Mouse (Mus musculus): ENCODE measurements at regions not wholly inside any gene's neighbourhood (a gene's known extent, or its start where the extent isn't known, plus 50 kb on each side); places are given as distances from the start of the nearest gene placed in this dataset.

DNA sequence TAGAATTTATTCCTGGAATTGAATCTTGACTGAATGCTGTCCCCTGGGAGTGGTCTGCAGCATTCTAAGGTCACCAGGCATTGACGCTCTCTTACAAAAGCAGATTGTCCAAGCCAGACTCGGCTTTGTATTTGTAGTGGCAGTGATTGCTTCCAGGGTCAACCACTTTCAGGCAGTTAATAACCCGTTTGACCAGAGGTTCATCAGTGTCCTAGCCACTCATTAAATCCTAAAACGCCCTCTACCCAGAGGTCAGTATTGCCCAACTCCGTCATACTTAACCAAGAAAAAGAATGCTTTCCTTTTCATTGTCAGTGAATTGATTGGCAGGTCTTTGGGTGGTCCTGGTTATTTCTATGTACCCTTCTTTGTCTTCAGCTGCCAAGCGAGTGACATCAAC lies 194.6 kb upstream of the Mctp2 start:
- no peak overlapping the region for H3K4me2 ChIP-seq
- ATAC-seq (ENCODE audit: insufficient read depth) = no peak
- WGBS = 73% methylated on average over 6 of the region's 6 CpGs
- no peak for TF ChIP-seq CTCF (IDR thresholded peaks at IDR 0.05; ENCODE audit: low read depth)
- DNase-seq = no peak
- H3K27me3 ChIP-seq (ENCODE audit: insufficient read depth, low read length) = no peaks in the 10 kb centered on the region
- H3K36me3 ChIP-seq (ENCODE audit: insufficient read depth) = no peaks in the 10 kb centered on the region
- H3K4me1 ChIP-seq (ENCODE audit: insufficient read depth) = no peaks in the 10 kb centered on the region
- no peak overlapping the region for H3K27ac ChIP-seq (ENCODE audit: low read depth)
- no peak overlapping the region for H3K9ac ChIP-seq
- no peaks in the 10 kb centered on the region for H3K9me3 ChIP-seq (ENCODE audit: low read depth, low read length)
- H3K4me3 ChIP-seq (ENCODE audit: low read depth, low read length) = no peak overlapping the region

DNA sequence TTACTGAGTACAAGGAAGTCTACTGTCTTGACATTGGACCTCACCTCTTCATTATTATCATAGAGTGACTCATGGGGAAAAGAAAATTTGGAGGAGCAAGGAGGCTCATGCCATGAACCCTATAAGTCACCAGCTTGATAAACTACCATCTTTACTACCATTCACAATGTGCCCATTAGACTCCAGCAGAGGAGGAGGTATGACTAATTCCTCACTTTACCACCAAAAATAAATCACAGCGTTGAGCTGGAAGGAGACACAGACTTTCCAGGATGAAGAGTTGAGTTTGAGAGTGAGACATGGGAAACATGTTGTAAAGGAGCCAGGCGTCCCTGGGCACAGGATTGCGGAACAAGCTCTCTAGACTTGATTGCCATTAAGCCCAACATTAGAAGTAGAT lies 195.0 kb upstream of the Mctp2 start:
- no peak overlapping the region for H3K27ac ChIP-seq (ENCODE audit: low read depth)
- H3K36me3 ChIP-seq (ENCODE audit: insufficient read depth) = no peaks in the 10 kb centered on the region
- TF ChIP-seq CTCF (IDR thresholded peaks at IDR 0.05; ENCODE audit: low read depth) = no peak
- no peaks in the 10 kb centered on the region for H3K9me3 ChIP-seq (ENCODE audit: low read depth, low read length)
- no peak for ATAC-seq (ENCODE audit: insufficient read depth)
- H3K4me2 ChIP-seq = no peak overlapping the region
- no peak for DNase-seq
- 95% methylated on average over 3 of the region's 3 CpGs for WGBS
- H3K4me3 ChIP-seq (ENCODE audit: low read depth, low read length) = no peak overlapping the region
- no peaks in the 10 kb centered on the region for H3K4me1 ChIP-seq (ENCODE audit: insufficient read depth)
- no peak overlapping the region for H3K9ac ChIP-seq
- H3K27me3 ChIP-seq (ENCODE audit: insufficient read depth, low read length) = no peaks in the 10 kb centered on the region

DNA sequence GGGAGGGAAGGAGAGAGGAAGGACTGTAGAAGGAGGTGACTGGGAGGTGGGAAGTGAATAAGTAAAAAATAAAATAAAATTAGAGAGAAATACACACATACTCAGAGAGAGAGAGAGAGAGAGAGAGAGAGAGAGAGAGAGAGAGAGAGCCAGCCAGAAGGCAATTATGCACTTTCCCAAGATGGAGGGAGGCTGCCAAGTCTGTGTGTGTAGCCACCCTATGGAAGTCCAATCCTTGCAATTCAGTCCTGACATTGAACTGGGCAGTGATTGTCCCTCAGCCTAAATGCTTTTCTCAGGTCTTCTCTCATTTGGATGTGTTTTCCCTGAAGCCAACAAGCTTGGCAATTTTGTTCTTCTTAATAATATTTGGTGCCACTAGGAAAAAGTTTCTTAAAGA lies 197.3 kb upstream of the Mctp2 start:
- TF ChIP-seq CTCF (IDR thresholded peaks at IDR 0.05; ENCODE audit: low read depth) = no peak
- ATAC-seq (ENCODE audit: insufficient read depth) (no peak), DNase-seq (no peak)
- Histone ChIP-seq H3K4me3 (ENCODE audit: low read depth, low read length) (no peak overlapping the region), H3K36me3 (ENCODE audit: insufficient read depth) (no peaks in the 10 kb centered on the region), H3K27me3 (ENCODE audit: insufficient read depth, low read length) (no peaks in the 10 kb centered on the region), H3K4me2 (no peak overlapping the region), H3K4me1 (ENCODE audit: insufficient read depth) (no peaks in the 10 kb centered on the region; the same call in 1 of the 2 replicates), H3K27ac (ENCODE audit: low read depth) (no peak overlapping the region), H3K9me3 (ENCODE audit: low read depth, low read length) (no peaks in the 10 kb centered on the region), H3K9ac (no peak overlapping the region)

DNA sequence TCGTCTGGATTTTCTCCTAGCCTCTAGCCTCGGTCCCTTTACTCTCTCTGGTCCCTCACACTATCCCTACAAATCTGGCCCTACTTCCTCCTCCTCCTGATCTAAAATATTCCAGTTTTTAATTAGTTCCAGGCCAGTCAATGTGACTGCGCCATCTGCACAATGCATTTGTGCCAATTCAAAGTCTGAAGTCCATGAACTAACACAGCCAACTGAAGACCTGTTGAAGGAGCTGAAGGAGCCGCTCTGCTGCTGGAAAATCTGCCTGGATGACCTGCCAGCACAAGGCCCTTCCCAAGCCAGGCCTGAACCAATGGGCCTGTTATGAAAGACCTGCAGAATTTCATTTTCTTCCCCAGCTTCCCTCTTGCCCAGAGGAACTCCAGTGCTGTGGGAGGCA lies 197.9 kb upstream of the Mctp2 start:
- no peaks in the 10 kb centered on the region for H3K9me3 ChIP-seq (ENCODE audit: low read depth, low read length)
- H3K27me3 ChIP-seq (ENCODE audit: insufficient read depth, low read length) = no peaks in the 10 kb centered on the region
- no peak overlapping the region for H3K4me3 ChIP-seq (ENCODE audit: low read depth, low read length)
- H3K36me3 ChIP-seq (ENCODE audit: insufficient read depth) = no peaks in the 10 kb centered on the region
- TF ChIP-seq CTCF (IDR thresholded peaks at IDR 0.05; ENCODE audit: low read depth) = no peak
- no peaks in the 10 kb centered on the region; the same call in 1 of the 2 replicates for H3K4me1 ChIP-seq (ENCODE audit: insufficient read depth)
- H3K4me2 ChIP-seq = no peak overlapping the region
- no peak for DNase-seq
- H3K9ac ChIP-seq = no peak overlapping the region
- H3K27ac ChIP-seq (ENCODE audit: low read depth) = no peak overlapping the region
- ATAC-seq (ENCODE audit: insufficient read depth) = no peak
- WGBS = 84% methylated on average over 4 of the region's 4 CpGs

DNA sequence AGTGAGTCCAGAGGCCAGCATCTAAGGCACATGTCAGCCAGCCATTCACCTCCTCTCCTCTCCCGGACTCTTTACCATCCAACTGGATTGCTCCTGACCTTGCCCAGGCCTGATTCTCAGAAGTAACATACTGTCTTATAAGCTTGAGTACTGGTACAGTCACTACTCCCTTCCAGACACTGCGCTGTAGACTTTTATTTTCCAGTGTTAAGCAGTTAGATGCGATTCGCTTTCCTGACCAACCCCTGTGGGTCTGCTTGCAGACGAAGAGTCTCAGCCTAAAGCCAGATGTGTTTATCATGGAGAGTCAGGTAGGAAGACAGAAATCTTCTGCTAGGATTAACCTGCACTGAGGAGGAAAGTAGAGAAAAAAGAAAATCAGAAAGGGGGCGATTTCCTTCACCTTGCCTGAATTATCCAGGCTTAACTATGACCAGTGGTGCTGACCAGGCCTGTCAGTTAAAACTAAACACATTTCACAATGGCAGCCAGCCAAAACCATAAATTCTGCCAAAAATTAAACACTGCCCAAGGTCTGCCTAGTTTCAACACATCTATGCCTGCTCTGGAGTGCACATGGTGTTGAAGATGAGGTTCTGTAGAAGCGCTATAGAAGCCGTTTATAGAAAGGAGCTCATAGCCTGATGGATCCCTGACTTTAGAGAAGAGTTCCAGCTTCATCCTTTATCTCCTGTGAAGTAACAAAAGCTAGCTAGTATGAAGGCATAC lies 199.5 kb upstream of the Mctp2 start:
- no peaks in the 10 kb centered on the region for H3K27me3 ChIP-seq (ENCODE audit: insufficient read depth, low read length)
- 55% methylated on average over 8 of the region's 8 CpGs for WGBS
- no peaks in the 10 kb centered on the region for H3K9me3 ChIP-seq (ENCODE audit: low read depth, low read length)
- no peak for TF ChIP-seq CTCF (IDR thresholded peaks at IDR 0.05; ENCODE audit: low read depth)
- H3K4me1 ChIP-seq (ENCODE audit: insufficient read depth) = no peaks in the 10 kb centered on the region; the same call in 1 of the 2 replicates
- no peak overlapping the region for H3K4me2 ChIP-seq
- H3K4me3 ChIP-seq (ENCODE audit: low read depth, low read length) = no peak overlapping the region
- DNase-seq = peak; percentile 81
- no peak overlapping the region for H3K9ac ChIP-seq
- no peaks in the 10 kb centered on the region for H3K36me3 ChIP-seq (ENCODE audit: insufficient read depth)
- ATAC-seq (ENCODE audit: insufficient read depth) = peak; percentile 54; the same call in 1 of the 2 replicates
- no peak overlapping the region; the same call in 1 of the 2 replicates for H3K27ac ChIP-seq (ENCODE audit: low read depth)

DNA sequence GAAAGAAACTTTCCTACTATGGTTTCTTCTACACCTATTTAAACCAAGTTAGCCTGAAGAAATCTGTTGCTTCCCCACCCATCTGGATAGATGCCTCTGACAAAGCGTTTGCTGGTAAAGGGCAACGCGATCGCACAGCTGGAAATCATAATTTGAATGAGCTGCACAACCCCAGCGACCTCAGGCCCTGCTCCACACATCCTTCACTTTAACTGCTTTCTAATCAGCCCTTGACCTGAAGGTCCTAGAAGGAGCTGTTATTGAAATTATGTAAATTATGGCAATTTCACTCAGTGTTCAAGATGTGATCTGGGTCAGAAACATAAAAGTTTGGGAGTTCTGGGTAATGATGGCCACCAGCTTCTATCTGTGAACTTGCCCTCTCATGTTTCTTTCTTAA lies 201.5 kb upstream of the Mctp2 start:
- Histone ChIP-seq H3K9ac (no peak overlapping the region), H3K9me3 (ENCODE audit: low read depth, low read length) (no peaks in the 10 kb centered on the region), H3K4me2 (no peak overlapping the region), H3K4me3 (ENCODE audit: low read depth, low read length) (no peak overlapping the region), H3K36me3 (ENCODE audit: insufficient read depth) (no peaks in the 10 kb centered on the region), H3K27me3 (ENCODE audit: insufficient read depth, low read length) (no peaks in the 10 kb centered on the region), H3K27ac (ENCODE audit: low read depth) (no peak overlapping the region), H3K4me1 (ENCODE audit: insufficient read depth) (no peaks in the 10 kb centered on the region; the same call in 1 of the 2 replicates)
- ATAC-seq (ENCODE audit: insufficient read depth) (no peak), DNase-seq (no peak)
- TF ChIP-seq CTCF (IDR thresholded peaks at IDR 0.05; ENCODE audit: low read depth) = no peak
- WGBS = 51% methylated on average over 5 of the region's 5 CpGs

DNA sequence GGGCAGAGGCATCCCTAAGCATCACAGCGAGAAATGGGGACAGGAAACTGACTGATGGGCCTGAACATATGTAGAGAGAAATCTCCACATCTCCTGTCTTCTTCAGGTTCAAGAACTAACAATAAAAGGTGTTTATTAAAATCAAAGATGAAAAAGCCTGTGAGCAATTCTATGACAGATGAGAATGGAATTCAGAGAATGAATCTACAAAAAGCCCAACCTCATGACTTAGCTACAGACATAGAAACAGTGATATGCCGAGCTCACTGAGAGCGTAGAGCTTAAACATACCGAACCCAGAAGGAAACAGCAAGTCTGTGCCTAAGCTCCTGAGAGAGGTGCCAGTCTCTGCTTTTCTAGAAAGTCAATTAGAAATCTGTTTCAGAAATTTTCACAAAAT lies 203.7 kb upstream of the Mctp2 start:
- H3K4me1 ChIP-seq (ENCODE audit: insufficient read depth) = no peaks in the 10 kb centered on the region; the same call in 1 of the 2 replicates
- DNase-seq (no peak), ATAC-seq (ENCODE audit: insufficient read depth) (no peak)
- no peak overlapping the region for H3K9ac ChIP-seq
- H3K4me3 ChIP-seq (ENCODE audit: low read depth, low read length) = no peak overlapping the region
- H3K4me2 ChIP-seq = no peak overlapping the region
- WGBS = 63% methylated on average over 4 of the region's 4 CpGs
- no peaks in the 10 kb centered on the region for H3K9me3 ChIP-seq (ENCODE audit: low read depth, low read length)
- H3K36me3 ChIP-seq (ENCODE audit: insufficient read depth) = no peaks in the 10 kb centered on the region
- no peak for TF ChIP-seq CTCF (IDR thresholded peaks at IDR 0.05; ENCODE audit: low read depth)
- no peak overlapping the region for H3K27ac ChIP-seq (ENCODE audit: low read depth)
- H3K27me3 ChIP-seq (ENCODE audit: insufficient read depth, low read length) = no peaks in the 10 kb centered on the region

All from lung, embryonic 14.5 days (tissue).